Mouse (Mus musculus): ENCODE measurements around the gene Gap43. TPM values are rescaled to one million over a fixed set of nuclear protein-coding genes. Genes with fewer than 3 reads are reported as not detected.
"Not testable (repeated sequence)": the region's sequence is repeated elsewhere in the genome, so short reads cannot be mapped to it uniquely, and the experiment has no call there.

Gene Gap43
- polyA plus RNA-seq (2015; fragmentation: Nextera tagmentation; extraction: Ambion mirVana), result 15.9 and 20.6 TPM in 2 replicates

DNA sequence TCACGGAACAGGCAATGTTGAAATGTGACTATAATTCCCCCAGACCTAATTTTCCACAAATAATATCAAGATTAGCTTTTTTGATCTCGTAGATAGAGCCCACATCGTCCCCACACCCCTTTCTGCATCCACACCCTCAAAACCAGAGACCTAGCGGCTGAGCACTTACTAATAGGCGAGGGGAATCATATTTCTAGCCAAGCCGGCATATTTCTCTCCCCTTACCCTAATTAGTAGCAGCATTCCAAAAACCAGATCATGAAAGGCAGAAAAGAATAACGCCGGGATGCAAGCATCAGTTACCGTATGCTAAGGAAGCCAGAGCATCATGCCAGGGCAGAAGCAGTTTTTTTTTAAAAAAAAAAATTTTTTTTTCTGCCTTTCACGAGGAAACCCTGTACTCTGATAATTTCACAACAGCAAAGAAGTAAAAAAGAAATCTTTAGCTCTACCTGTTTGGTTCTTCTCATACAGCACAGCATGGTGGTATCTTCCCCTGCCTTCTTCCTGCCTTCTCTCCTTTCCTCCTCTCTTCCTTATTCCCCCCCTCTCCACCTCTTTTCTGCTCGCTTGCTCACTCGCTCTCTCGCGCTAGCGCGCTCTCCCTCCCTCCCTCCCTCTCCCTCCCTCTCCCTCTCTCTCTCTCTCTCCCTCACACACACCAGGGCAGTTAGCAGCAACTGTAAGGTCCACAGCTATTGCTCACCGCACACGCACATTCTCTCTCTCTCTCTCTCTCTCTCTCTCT, at the start of gene Gap43:
TSS of gene Gap43 (minus strand) at position 631 of the 748 bp plus-strand sequence.
- under 1% methylated on average over 18 of the region's 18 CpGs for WGBS

DNA sequence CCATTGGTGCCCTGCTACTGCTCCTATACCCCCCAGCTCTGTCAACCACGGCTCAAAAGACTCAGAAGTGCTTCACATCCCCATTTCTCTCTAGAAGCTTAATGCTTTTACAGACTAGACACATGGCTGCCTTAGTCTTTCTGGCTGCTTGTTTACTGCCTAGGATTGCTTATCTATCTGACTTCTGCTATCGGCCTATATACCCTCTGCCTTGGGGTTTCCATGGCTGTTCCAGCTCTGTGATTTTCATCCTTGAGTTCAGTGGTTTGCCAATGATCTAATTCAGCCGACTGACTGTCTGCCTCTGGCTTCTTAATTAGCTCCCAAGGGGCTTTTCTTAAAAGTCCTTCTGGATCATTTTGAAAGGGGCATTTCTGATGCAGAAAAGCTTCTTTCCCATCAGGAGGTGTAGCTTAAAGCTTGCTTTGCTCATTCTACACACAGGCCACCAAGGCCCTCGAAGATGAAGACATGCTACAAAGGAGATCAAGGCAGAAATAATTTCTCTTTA, 40.9 kb upstream of the Gap43 start:
- Histone ChIP-seq H3K4me1 (replicated peaks; ENCODE audit: control insufficient read depth, insufficient read depth, low read length) (no peaks in the 10 kb centered on the region), H3K4me2 (ENCODE audit: low read depth, low read length) (no peak overlapping the region), H3K9me3 (ENCODE audit: control insufficient read depth, low read length) (no peaks in the 10 kb centered on the region), H3K27me3 (ENCODE audit: control insufficient read depth, insufficient read depth, low read depth, low read length) (no peaks in the 10 kb centered on the region), H3K36me3 (ENCODE audit: control insufficient read depth, insufficient read depth, low read length) (no peaks in the 10 kb centered on the region), H3K4me3 (ENCODE audit: low read length) (no peak overlapping the region), H3K9ac (ENCODE audit: low read length) (no peak overlapping the region), H3K27ac (ENCODE audit: low read length) (no peak overlapping the region)
- 63% methylated on average over 4 of the region's 4 CpGs for WGBS
- no peak for ATAC-seq (ENCODE audit: low read depth)

More for the DNA sequence above, at the start of gene Gap43:
- no peaks in the 10 kb centered on the region for H3K36me3 ChIP-seq (ENCODE audit: control insufficient read depth, insufficient read depth, low read length)
- peak within 1 kb of the TSS; percentile 38 for H3K4me3 ChIP-seq (ENCODE audit: low read length)
- no peaks in the 10 kb centered on the region for H3K9me3 ChIP-seq (ENCODE audit: control insufficient read depth, low read length)
- peaks cover 21% of the 10 kb centered on the region for H3K27me3 ChIP-seq (ENCODE audit: control insufficient read depth, insufficient read depth, low read depth, low read length)
- peak; percentile 54; the same call in 1 of the 2 replicates for ATAC-seq (ENCODE audit: low read depth)
- no peak within 1 kb of the TSS for H3K27ac ChIP-seq (ENCODE audit: low read length)
- H3K4me2 ChIP-seq (ENCODE audit: low read depth, low read length), result peak within 1 kb of the TSS; percentile 58
- peaks cover 4% of the 10 kb centered on the region; the same call in 1 of the 2 replicates for H3K4me1 ChIP-seq (replicated peaks; ENCODE audit: control insufficient read depth, insufficient read depth, low read length)
- peak within 1 kb of the TSS; percentile 1; the same call in 1 of the 2 replicates for H3K9ac ChIP-seq (ENCODE audit: low read length)

DNA sequence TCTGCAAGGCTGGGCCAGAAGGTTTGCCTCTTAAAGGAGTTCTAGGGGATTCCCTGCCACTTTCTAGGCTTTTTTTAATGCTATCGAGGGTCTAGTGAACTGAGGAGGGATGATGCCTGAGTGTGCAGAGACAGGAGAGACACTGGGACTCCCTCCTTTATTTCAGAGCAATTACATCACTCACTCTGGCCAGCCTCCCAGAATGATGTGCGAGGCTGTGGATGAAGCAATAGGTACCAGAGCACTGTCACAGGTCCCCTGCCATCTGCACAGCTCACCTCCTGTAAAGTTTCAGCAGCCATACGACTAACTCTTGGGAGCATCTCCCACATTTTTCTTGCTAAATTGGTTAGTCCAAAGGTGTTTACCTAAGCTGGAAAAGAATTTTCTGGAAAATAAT, 40.2 kb upstream of the Gap43 start:
- Histone ChIP-seq H3K4me1 (replicated peaks; ENCODE audit: control insufficient read depth, insufficient read depth, low read length) (no peaks in the 10 kb centered on the region), H3K27ac (ENCODE audit: low read length) (no peak overlapping the region), H3K4me2 (ENCODE audit: low read depth, low read length) (no peak overlapping the region), H3K36me3 (ENCODE audit: control insufficient read depth, insufficient read depth, low read length) (no peaks in the 10 kb centered on the region), H3K4me3 (ENCODE audit: low read length) (no peak overlapping the region), H3K9me3 (ENCODE audit: control insufficient read depth, low read length) (no peaks in the 10 kb centered on the region), H3K9ac (ENCODE audit: low read length) (no peak overlapping the region), H3K27me3 (ENCODE audit: control insufficient read depth, insufficient read depth, low read depth, low read length) (no peaks in the 10 kb centered on the region)
- 43% methylated on average over 3 of the region's 3 CpGs for WGBS
- ATAC-seq (ENCODE audit: low read depth), result no peak

DNA sequence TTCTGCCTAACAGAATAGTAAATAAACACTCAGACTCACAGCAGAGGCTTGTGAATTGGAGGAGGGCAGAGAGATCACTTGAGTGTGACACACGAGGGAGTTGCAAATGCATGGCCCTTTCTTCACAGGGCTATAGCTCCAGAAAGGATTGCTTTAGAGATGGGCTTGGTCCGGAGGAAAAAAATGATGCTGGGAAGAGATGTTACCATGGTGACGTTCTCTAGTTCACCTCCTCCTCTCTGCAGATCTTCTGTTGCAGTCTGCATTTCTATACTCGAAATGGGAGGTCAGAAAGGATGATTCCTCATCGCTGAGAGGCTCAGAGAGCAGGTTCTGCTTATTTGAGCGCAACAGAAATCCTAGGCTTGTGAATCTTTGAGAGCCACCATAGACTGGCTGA, 29.7 kb upstream of the Gap43 start:
- no peak overlapping the region for H3K27ac ChIP-seq (ENCODE audit: low read length)
- H3K27me3 ChIP-seq (ENCODE audit: control insufficient read depth, insufficient read depth, low read depth, low read length), result no peaks in the 10 kb centered on the region
- no peaks in the 10 kb centered on the region for H3K4me1 ChIP-seq (replicated peaks; ENCODE audit: control insufficient read depth, insufficient read depth, low read length)
- H3K4me2 ChIP-seq (ENCODE audit: low read depth, low read length), result no peak overlapping the region
- H3K4me3 ChIP-seq (ENCODE audit: low read length), result no peak overlapping the region
- ATAC-seq (ENCODE audit: low read depth), result no peak
- whole genome bisulfite sequencing, result 70% methylated on average over 6 of the region's 6 CpGs
- H3K36me3 ChIP-seq (ENCODE audit: control insufficient read depth, insufficient read depth, low read length), result no peaks in the 10 kb centered on the region
- H3K9ac ChIP-seq (ENCODE audit: low read length), result no peak overlapping the region
- no peaks in the 10 kb centered on the region for H3K9me3 ChIP-seq (ENCODE audit: control insufficient read depth, low read length)

DNA sequence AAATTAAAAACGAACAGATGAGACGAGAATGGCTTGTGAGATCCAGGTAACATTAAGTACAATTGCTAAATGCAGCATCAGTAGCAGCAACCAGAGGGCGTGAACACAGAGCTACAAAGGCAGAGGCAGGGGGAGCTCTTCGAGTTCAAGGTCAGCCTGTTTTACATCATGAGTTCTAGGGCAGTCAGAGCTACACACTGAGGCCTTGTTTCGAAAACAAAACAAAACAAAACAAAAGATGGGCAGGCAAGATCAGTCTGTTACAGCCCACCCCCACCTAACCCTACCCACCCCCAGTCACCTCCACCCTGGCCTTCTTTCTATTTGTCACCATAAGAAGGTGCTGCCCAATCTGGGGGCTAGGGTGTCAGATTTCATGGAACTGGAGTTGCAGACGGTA, 28.9 kb upstream of the Gap43 start:
- Histone ChIP-seq H3K36me3 (ENCODE audit: control insufficient read depth, insufficient read depth, low read length) (no peaks in the 10 kb centered on the region), H3K27ac (ENCODE audit: low read length) (no peak overlapping the region), H3K9me3 (ENCODE audit: control insufficient read depth, low read length) (no peaks in the 10 kb centered on the region), H3K4me3 (ENCODE audit: low read length) (no peak overlapping the region), H3K27me3 (ENCODE audit: control insufficient read depth, insufficient read depth, low read depth, low read length) (no peaks in the 10 kb centered on the region), H3K4me2 (ENCODE audit: low read depth, low read length) (no peak overlapping the region), H3K9ac (ENCODE audit: low read length) (no peak overlapping the region), H3K4me1 (replicated peaks; ENCODE audit: control insufficient read depth, insufficient read depth, low read length) (no peaks in the 10 kb centered on the region)
- 72% methylated on average over 6 of the region's 6 CpGs for WGBS
- no peak for ATAC-seq (ENCODE audit: low read depth)

DNA sequence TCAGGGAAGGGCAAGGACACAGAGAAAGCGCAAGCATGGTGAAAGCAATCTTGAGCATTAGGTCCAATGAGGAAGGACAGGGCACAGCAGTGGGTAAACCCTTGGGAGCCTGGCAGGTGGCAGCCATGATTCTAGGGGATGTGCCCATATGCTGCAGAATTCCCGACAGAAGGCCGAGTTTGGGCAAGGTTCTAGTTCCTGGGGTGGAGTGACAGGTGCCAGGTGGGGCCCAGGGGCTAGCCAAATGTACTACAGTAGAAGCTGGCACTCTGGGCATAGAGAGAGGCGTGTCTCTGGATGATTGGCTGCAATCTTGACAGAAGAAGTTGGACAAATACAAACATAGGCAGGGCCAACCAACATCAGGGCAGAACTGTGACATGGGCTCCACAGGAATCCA, 19.6 kb upstream of the Gap43 start:
- 82% methylated on average over 4 of the region's 4 CpGs for WGBS
- no peak overlapping the region for H3K4me2 ChIP-seq (ENCODE audit: low read depth, low read length)
- H3K4me1 ChIP-seq (replicated peaks; ENCODE audit: control insufficient read depth, insufficient read depth, low read length), result no peaks in the 10 kb centered on the region
- H3K36me3 ChIP-seq (ENCODE audit: control insufficient read depth, insufficient read depth, low read length), result no peaks in the 10 kb centered on the region
- H3K27me3 ChIP-seq (ENCODE audit: control insufficient read depth, insufficient read depth, low read depth, low read length), result no peaks in the 10 kb centered on the region
- ATAC-seq (ENCODE audit: low read depth), result no peak
- H3K27ac ChIP-seq (ENCODE audit: low read length), result no peak overlapping the region
- no peaks in the 10 kb centered on the region for H3K9me3 ChIP-seq (ENCODE audit: control insufficient read depth, low read length)
- no peak overlapping the region for H3K4me3 ChIP-seq (ENCODE audit: low read length)
- H3K9ac ChIP-seq (ENCODE audit: low read length), result no peak overlapping the region

DNA sequence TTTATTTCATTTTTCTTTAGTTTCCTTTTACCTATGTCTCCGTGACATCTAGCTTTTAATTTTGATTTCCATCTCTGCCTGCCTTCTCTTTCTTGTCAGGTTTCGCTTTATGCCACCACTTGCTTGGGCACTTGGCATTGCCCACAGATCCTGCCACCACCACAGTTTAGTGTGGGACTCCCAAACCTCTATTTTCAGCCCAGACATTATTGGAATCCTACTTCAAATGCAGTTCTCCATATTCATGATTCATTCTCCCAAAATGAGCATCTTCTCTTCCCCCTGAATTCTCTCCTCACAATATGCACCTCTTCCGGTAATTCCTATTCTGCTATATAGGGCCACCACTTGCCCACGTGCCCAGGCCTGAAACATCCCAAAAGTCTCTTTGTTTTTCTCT, 17.6 kb upstream of the Gap43 start:
- no peak overlapping the region for H3K27ac ChIP-seq (ENCODE audit: low read length)
- H3K27me3 ChIP-seq (ENCODE audit: control insufficient read depth, insufficient read depth, low read depth, low read length), result no peaks in the 10 kb centered on the region
- H3K9ac ChIP-seq (ENCODE audit: low read length), result no peak overlapping the region
- no peak overlapping the region for H3K4me2 ChIP-seq (ENCODE audit: low read depth, low read length)
- no peaks in the 10 kb centered on the region for H3K36me3 ChIP-seq (ENCODE audit: control insufficient read depth, insufficient read depth, low read length)
- H3K9me3 ChIP-seq (ENCODE audit: control insufficient read depth, low read length), result no peaks in the 10 kb centered on the region
- no peaks in the 10 kb centered on the region for H3K4me1 ChIP-seq (replicated peaks; ENCODE audit: control insufficient read depth, insufficient read depth, low read length)
- 77% methylated on average over 4 of the region's 4 CpGs for WGBS
- no peak overlapping the region for H3K4me3 ChIP-seq (ENCODE audit: low read length)
- no peak for ATAC-seq (ENCODE audit: low read depth)

DNA sequence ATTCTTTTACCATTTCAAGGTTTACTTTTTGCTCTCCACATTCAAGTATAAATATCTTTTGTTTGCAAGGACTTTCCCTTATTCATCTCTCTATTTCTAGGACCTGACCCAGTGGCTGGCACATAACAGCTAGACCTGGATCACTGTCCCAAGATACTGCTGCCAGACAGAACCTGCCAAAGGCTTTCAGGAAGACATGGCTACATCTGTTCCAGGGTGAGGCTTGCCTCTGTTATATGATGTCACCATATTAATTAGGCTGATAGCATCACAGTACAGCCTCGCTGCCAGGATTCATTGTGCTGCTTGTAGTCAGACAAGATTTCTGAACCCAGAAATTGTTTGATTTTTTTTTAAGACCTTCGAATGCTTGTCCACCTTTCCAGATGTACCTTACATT, 9.6 kb upstream of the Gap43 start:
- no peaks in the 10 kb centered on the region for H3K9me3 ChIP-seq (ENCODE audit: control insufficient read depth, low read length)
- 80% methylated on average over 2 of the region's 2 CpGs for WGBS
- H3K4me1 ChIP-seq (replicated peaks; ENCODE audit: control insufficient read depth, insufficient read depth, low read length), result no peaks in the 10 kb centered on the region
- H3K4me2 ChIP-seq (ENCODE audit: low read depth, low read length), result no peak overlapping the region
- no peak overlapping the region for H3K27ac ChIP-seq (ENCODE audit: low read length)
- no peak for ATAC-seq (ENCODE audit: low read depth)
- no peaks in the 10 kb centered on the region for H3K36me3 ChIP-seq (ENCODE audit: control insufficient read depth, insufficient read depth, low read length)
- no peak overlapping the region for H3K9ac ChIP-seq (ENCODE audit: low read length)
- no peak overlapping the region for H3K4me3 ChIP-seq (ENCODE audit: low read length)
- no peaks in the 10 kb centered on the region for H3K27me3 ChIP-seq (ENCODE audit: control insufficient read depth, insufficient read depth, low read depth, low read length)

DNA sequence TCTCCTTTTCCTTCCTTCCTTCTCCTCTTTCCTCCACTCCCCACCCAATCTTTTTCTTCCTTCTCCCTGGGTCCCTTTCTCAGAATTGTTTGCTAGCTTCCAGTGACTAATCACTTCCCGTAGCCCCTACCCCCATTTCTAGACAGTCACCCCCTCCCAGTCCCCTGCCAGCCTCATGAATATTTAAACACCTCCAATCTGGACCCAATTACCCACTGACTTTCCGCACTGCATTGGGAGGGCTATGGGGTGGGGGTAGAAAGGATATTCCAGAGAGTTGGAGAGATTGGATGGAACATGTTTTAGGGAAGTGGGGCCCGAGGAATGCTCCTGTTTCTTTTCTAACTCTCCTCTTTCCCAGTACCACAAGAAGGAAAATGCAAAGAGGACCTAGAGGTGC, 414 bp upstream of the Gap43 start:
- H3K4me2 ChIP-seq (ENCODE audit: low read depth, low read length); H3K4me3 ChIP-seq (ENCODE audit: low read length); H3K36me3 ChIP-seq (ENCODE audit: control insufficient read depth, insufficient read depth, low read length); H3K27ac ChIP-seq (ENCODE audit: low read length); H3K9me3 ChIP-seq (ENCODE audit: control insufficient read depth, low read length); H3K9ac ChIP-seq (ENCODE audit: low read length); H3K4me1 ChIP-seq (replicated peaks; ENCODE audit: control insufficient read depth, insufficient read depth, low read length); ATAC-seq (ENCODE audit: low read depth): not testable (repeated sequence)
- 17% methylated on average over 2 of the region's 3 CpGs for WGBS
- H3K27me3 ChIP-seq (ENCODE audit: control insufficient read depth, insufficient read depth, low read depth, low read length), result peaks cover 17% of the 10 kb centered on the region

All from lung, embryonic 16.5 days (tissue).